Mouse (Mus musculus) MEL (cell line): Measurements from ENCODE around the gene Fem1a. TPM values are rescaled to one million over a fixed set of nuclear protein-coding genes. Genes with fewer than 3 reads are reported as not detected.

Experiments used
- DNase-seq: peaks from one replicate; pipeline ENCODE4 v3.0.0; 2011; ENCODE audit warnings: low read depth, low spot score
- H3K27ac ChIP-seq: 2 replicates; pipeline ENCODE4 v1.5.1; 2012; ENCODE audit warnings: low read depth, mild to moderate bottlenecking, control low read depth, low read length, moderate library complexity; ENCODE audit not compliant: control insufficient read depth
- H3K27me3 ChIP-seq, 2 experiments: fragments of 150-350 bp in 1 of 2; sonication (generic) in 1 of 2; 2 replicates each; pipeline ENCODE4 v1.6.1; 2012; ENCODE audit warnings: low read length in 2 of 2, mild to moderate bottlenecking in 2 of 2, improper control_type of control experiment in 1 of 2, moderate library complexity in 1 of 2; ENCODE audit not compliant: insufficient read depth in 2 of 2, control insufficient read depth in 1 of 2
- H3K36me3 ChIP-seq, 2 experiments: 2 replicates each; pipeline ENCODE4 v1.6.1; 2012 to 2014; ENCODE audit warnings: low read length in 2 of 2, improper control_type of control experiment in 1 of 2, inconsistent platforms in 1 of 2, mild to moderate bottlenecking in 1 of 2; ENCODE audit not compliant: insufficient read depth in 2 of 2, control insufficient read depth in 1 of 2
- H3K4me1 ChIP-seq, 2 experiments: fragments of 150-350 bp in 1 of 2; sonication (generic) in 1 of 2; 2 replicates each; pipeline ENCODE4 v1.6.1; 2012; ENCODE audit warnings: low read length in 2 of 2, improper control_type of control experiment in 1 of 2, mild to moderate bottlenecking in 1 of 2; ENCODE audit not compliant: insufficient read depth in 2 of 2, control insufficient read depth in 1 of 2
- H3K4me3 ChIP-seq, 2 experiments: fragments of 150-350 bp in 1 of 2; sonication (generic) in 1 of 2; 2 replicates each; pipeline ENCODE4 v1.5.1; 2012; ENCODE audit warnings: low read depth in 2 of 2, low read length in 2 of 2, mild to moderate bottlenecking in 2 of 2, moderate library complexity in 2 of 2, control low read depth in 1 of 2, improper control_type of control experiment in 1 of 2; ENCODE audit not compliant: control insufficient read depth in 1 of 2, insufficient read depth in 1 of 2
- H3K79me2 ChIP-seq: 2 replicates; pipeline ENCODE4 v1.6.1; 2012; ENCODE audit warnings: mild to moderate bottlenecking, low read length, moderate library complexity; ENCODE audit not compliant: control insufficient read depth, poor library complexity, insufficient read depth
- H3K9ac ChIP-seq: 2 replicates; pipeline ENCODE4 v1.6.1; 2012; ENCODE audit warnings: low read depth, mild to moderate bottlenecking, control low read depth, low read length, moderate library complexity; ENCODE audit not compliant: control insufficient read depth, poor library complexity, severe bottlenecking
- H3K9me3 ChIP-seq: fragments of 150-350 bp; sonication (generic); replicated peaks from 2 replicates; pipeline ENCODE4 v1.6.1; 2012; ENCODE audit warnings: mild to moderate bottlenecking, low read length, improper control_type of control experiment, moderate library complexity; ENCODE audit not compliant: insufficient read depth
- BHLHE40 ChIP-seq: IDR thresholded peaks from 2 replicates; pipeline ENCODE4 v1.6.1; 2012; ENCODE audit warnings: low read depth, mild to moderate bottlenecking, inconsistent platforms, low read length, improper control_type of control experiment, borderline replicate concordance
- CHD1 ChIP-seq: IDR thresholded peaks from 2 replicates; pipeline ENCODE4 v1.6.1; 2012; ENCODE audit warnings: low read depth, mild to moderate bottlenecking, inconsistent platforms, low read length, improper control_type of control experiment
- CHD2 ChIP-seq: IDR thresholded peaks from 2 replicates; pipeline ENCODE4 v1.6.1; 2011; ENCODE audit warnings: low read length, improper control_type of control experiment
- CTCF ChIP-seq, 3 experiments: IDR thresholded peaks in 2 of 3; conservative IDR thresholded peaks in 1 of 3; 2 replicates each; pipeline ENCODE4 v1.5.1; 2011 to 2012; ENCODE audit warnings: low read length in 3 of 3, low read depth in 2 of 3, mild to moderate bottlenecking in 2 of 3, improper control_type of control experiment in 1 of 3, inconsistent platforms in 1 of 3, mixed read lengths in 1 of 3, moderate library complexity in 1 of 3; ENCODE audit not compliant: control insufficient read depth in 1 of 3, insufficient read depth in 1 of 3, poor library complexity in 1 of 3, severe bottlenecking in 1 of 3
- E2F4 ChIP-seq: IDR thresholded peaks from 2 replicates; pipeline ENCODE4 v1.6.1; 2011; ENCODE audit warnings: low read depth, low read length, improper control_type of control experiment, borderline replicate concordance
- EP300 ChIP-seq, 2 experiments: IDR thresholded peaks; 2 replicates each; pipeline ENCODE4 v1.6.1; 2011; ENCODE audit warnings: improper control_type of control experiment in 2 of 2, low read length in 2 of 2, low read depth in 1 of 2, mild to moderate bottlenecking in 1 of 2
- ETS1 ChIP-seq: IDR thresholded peaks from 2 replicates; pipeline ENCODE4 v1.6.1; 2012; ENCODE audit warnings: low read depth, mild to moderate bottlenecking, inconsistent platforms, low read length, improper control_type of control experiment, moderate library complexity
- GABPA ChIP-seq: IDR thresholded peaks from 2 replicates; pipeline ENCODE4 v1.6.1; 2012; ENCODE audit warnings: low read depth, mild to moderate bottlenecking, inconsistent platforms, low read length, improper control_type of control experiment, moderate library complexity
- GATA1 ChIP-seq: IDR thresholded peaks from 2 replicates; pipeline ENCODE4 v1.6.1; 2011; ENCODE audit warnings: low read depth, low read length, improper control_type of control experiment
- HCFC1 ChIP-seq: IDR thresholded peaks from 2 replicates; pipeline ENCODE4 v1.6.1; 2012; ENCODE audit warnings: low read depth, mild to moderate bottlenecking, inconsistent platforms, low read length, improper control_type of control experiment, moderate library complexity
- JUND ChIP-seq: IDR thresholded peaks from 2 replicates; pipeline ENCODE4 v1.6.1; 2011; ENCODE audit warnings: low read depth, mild to moderate bottlenecking, improper control_type of control experiment, low read length
- MAFK ChIP-seq: IDR thresholded peaks from 2 replicates; pipeline ENCODE4 v1.6.1; 2011; ENCODE audit warnings: low read depth, mild to moderate bottlenecking, low read length, improper control_type of control experiment, borderline replicate concordance
- MAX ChIP-seq: IDR thresholded peaks from 2 replicates; pipeline ENCODE4 v1.6.1; 2011; ENCODE audit warnings: low read length, improper control_type of control experiment
- MXI1 ChIP-seq: IDR thresholded peaks from 2 replicates; pipeline ENCODE4 v1.6.1; 2011; ENCODE audit warnings: mild to moderate bottlenecking, low read depth, low read length, improper control_type of control experiment
- NELFE ChIP-seq: IDR thresholded peaks from 2 replicates; pipeline ENCODE4 v1.6.1; 2011; ENCODE audit warnings: low read depth, low read length, improper control_type of control experiment
- NRF1 ChIP-seq: IDR thresholded peaks from 2 replicates; pipeline ENCODE4 v1.6.1; 2014; ENCODE audit warnings: low read depth, mild to moderate bottlenecking, inconsistent platforms, low read length, improper control_type of control experiment, moderate library complexity; ENCODE audit not compliant: poor library complexity, insufficient read depth, severe bottlenecking
- RAD21 ChIP-seq: IDR thresholded peaks from 2 replicates; pipeline ENCODE4 v1.6.1; 2011; ENCODE audit warnings: mild to moderate bottlenecking, low read depth, low read length, improper control_type of control experiment
- RCOR1 ChIP-seq: IDR thresholded peaks from 2 replicates; pipeline ENCODE4 v1.6.1; 2012; ENCODE audit warnings: low read depth, mild to moderate bottlenecking, inconsistent platforms, low read length, improper control_type of control experiment
- SIN3A ChIP-seq: IDR thresholded peaks from 2 replicates; pipeline ENCODE4 v1.6.1; 2012; ENCODE audit warnings: low read length, improper control_type of control experiment, inconsistent platforms
- SMC3 ChIP-seq: IDR thresholded peaks from 2 replicates; pipeline ENCODE4 v1.6.1; 2011; ENCODE audit warnings: low read depth, low read length, improper control_type of control experiment
- TBP ChIP-seq: IDR thresholded peaks from 2 replicates; pipeline ENCODE4 v1.8.0; 2011; ENCODE audit warnings: low read depth, low read length, improper control_type of control experiment
- TCF12 ChIP-seq: IDR thresholded peaks from 2 replicates; pipeline ENCODE4 v1.6.1; 2014; ENCODE audit warnings: low read depth, mild to moderate bottlenecking, inconsistent platforms, low read length, improper control_type of control experiment, moderate library complexity
- USF1 ChIP-seq: IDR thresholded peaks from 2 replicates; pipeline ENCODE4 v1.6.1; 2014; ENCODE audit warnings: low read depth, mild to moderate bottlenecking, inconsistent platforms, low read length, improper control_type of control experiment, moderate library complexity
- USF2 ChIP-seq, 2 experiments: IDR thresholded peaks; 2 replicates each; pipeline ENCODE4 v1.6.1; 2011 to 2012; ENCODE audit warnings: improper control_type of control experiment in 2 of 2, low read length in 2 of 2, borderline replicate concordance in 1 of 2, inconsistent platforms in 1 of 2, low read depth in 1 of 2, mild to moderate bottlenecking in 1 of 2; ENCODE audit not compliant: insufficient read depth in 1 of 2
- ZC3H11A ChIP-seq: IDR thresholded peaks from 2 replicates; pipeline ENCODE4 v1.6.1; 2012; ENCODE audit warnings: low read depth, mild to moderate bottlenecking, inconsistent platforms, low read length, improper control_type of control experiment
- polyA plus RNA-seq, 2 experiments: library from polyadenylated mRNA; stranded (reverse) in 1 of 2; unstranded in 1 of 2; fragments of >175 nt in 1 of 2; fragments of >200 nt in 1 of 2; gene quantifications; 2 replicates each; pipeline versions ENCODE4 v1.2.1 to v1.2.4; 2012; ENCODE audit warnings: low replicate concordance in 2 of 2, low read depth in 1 of 2; ENCODE audit not compliant: insufficient read length in 2 of 2, insufficient read depth in 1 of 2, missing spikeins in 1 of 2
- total RNA-seq: library from RNA; depleted of rRNA; stranded (reverse); fragments of 300-350 nt; gene quantifications from 2 replicates; pipeline ENCODE4 v1.2.3, GENCODE M21; 2012

The Fem1a gene
- total and polyA plus RNA-seq, 3 experiments, result 17.1 to 21.5 TPM; not detected in 1

DNA sequence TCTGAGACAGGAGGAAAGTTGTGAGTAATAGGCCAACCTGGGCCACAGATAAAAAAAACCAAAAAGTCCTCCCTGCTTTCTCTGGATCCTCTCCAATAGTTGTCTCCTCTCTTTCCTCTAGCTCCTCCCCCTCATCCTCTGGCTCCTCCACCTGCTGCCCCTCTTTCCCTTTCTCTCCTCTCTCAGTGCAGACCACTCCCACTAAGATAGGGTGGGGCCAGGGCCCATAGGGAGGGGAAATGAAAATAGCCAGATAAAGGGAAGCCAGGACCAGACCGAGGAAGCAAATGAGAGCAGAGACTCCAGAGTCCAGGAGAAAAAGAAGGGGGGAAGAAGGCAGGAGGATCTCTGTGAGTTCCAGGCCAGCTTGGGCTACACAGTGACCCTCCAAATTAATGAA, 31.7 kb upstream of the Fem1a start:
- no peaks in the 10 kb centered on the region for H3K79me2 ChIP-seq
- H3K27ac ChIP-seq, result no peak overlapping the region
- no peaks in the 10 kb centered on the region for H3K4me1 ChIP-seq
- H3K4me3 ChIP-seq, result no peak overlapping the region
- DNase-seq, result no peak
- no peak overlapping the region for H3K9ac ChIP-seq
- TF ChIP-seq GABPA (no peak), JUND (no peak), HCFC1 (no peak), CTCF (IDR thresholded peaks at IDR 0.05 in 2 of 3, conservative IDR thresholded peaks at IDR 0.05 in 1 of 3; ENCODE audit: control insufficient read depth in 1 of 3, insufficient read depth in 1 of 3, low read depth in 2 of 3, low read length in 3 of 3, poor library complexity in 1 of 3, severe bottlenecking in 1 of 3) (no peak)
- no peaks in the 10 kb centered on the region for H3K36me3 ChIP-seq
- H3K27me3 ChIP-seq, result peaks cover 5 to 13% of the 10 kb centered on the region in 2 experiments
- no peaks in the 10 kb centered on the region for H3K9me3 ChIP-seq

- no peak for DNase-seq
- peaks cover 9 to 17% of the 10 kb centered on the region in 2 experiments for H3K27me3 ChIP-seq
Observed at GRCm38 (mm10) chr17:56226566-56226965, 30.0 kb upstream of the Fem1a start.

GRCm38 (mm10) chr17:56229943-56230342, 26.7 kb upstream of the Fem1a start:
- Histone ChIP-seq H3K4me3 (no peak overlapping the region), H3K4me1 (no peaks in the 10 kb centered on the region), H3K9ac (no peak overlapping the region), H3K36me3 (no peaks in the 10 kb centered on the region), H3K9me3 (no peaks in the 10 kb centered on the region), H3K27me3 (peaks cover 9 to 20% of the 10 kb centered on the region in 2 experiments), H3K79me2 (no peaks in the 10 kb centered on the region), H3K27ac (no peak overlapping the region)
- no peak for DNase-seq
- TF ChIP-seq ZC3H11A (no peak), E2F4 (no peak), TBP (no peak), ETS1 (no peak), MAX (no peak), EP300 (IDR thresholded peaks at IDR 0.05; ENCODE audit: low read depth in 1 of 2, low read length in 2 of 2) (no peak), USF2 (IDR thresholded peaks at IDR 0.05; ENCODE audit: borderline replicate concordance in 1 of 2, insufficient read depth in 1 of 2, low read depth in 1 of 2, low read length in 2 of 2) (no peak), CHD2 (no peak), CHD1 (no peak), BHLHE40 (no peak), TCF12 (no peak), RAD21 (no peak), MAFK (no peak), NELFE (no peak), SIN3A (no peak), JUND (no peak), MXI1 (no peak), RCOR1 (no peak), SMC3 (no peak), GATA1 (no peak)

More at GRCm38 (mm10) chr17:56226566-56226965, 30.0 kb upstream of the Fem1a start:
- Histone ChIP-seq H3K79me2 (no peaks in the 10 kb centered on the region), H3K27ac (no peak overlapping the region), H3K36me3 (no peaks in the 10 kb centered on the region), H3K9ac (no peak overlapping the region), H3K4me3 (no peak overlapping the region)
- TF ChIP-seq NELFE (no peak), USF1 (no peak), ZC3H11A (no peak), RCOR1 (no peak), NRF1 (no peak), HCFC1 (no peak), MXI1 (no peak), BHLHE40 (no peak), USF2 (IDR thresholded peaks at IDR 0.05; ENCODE audit: borderline replicate concordance in 1 of 2, insufficient read depth in 1 of 2, low read depth in 1 of 2, low read length in 2 of 2) (no peak)
- TF ChIP-seq, all 39 proteins: peak for 0
- Histone ChIP-seq H3K4me1 (no peaks in the 10 kb centered on the region), H3K9me3 (no peaks in the 10 kb centered on the region)
